In genomic region chr4:70489792-70490191, GRCm38 (mm10) we compare ENCODE assay signal across 11 mouse cellular contexts.
"Had no signal": no experiment of that assay in that cellular context is flagged by ENCODE, and none has a peak within 500 bp of the region (broad histone marks: within the 10 kb centered on the region; RNA-seq: fewer than 3 reads in every experiment).

No protein-coding gene starts in this region.

- H3K27me3 ChIP-seq: liver, embryonic 15.5 days; midbrain, embryonic 13.5 days; stomach, embryonic 15.5 days had no signal

- H3K9ac ChIP-seq: hindbrain, embryonic 14.5 days; liver, embryonic 15.5 days; midbrain, embryonic 13.5 days; stomach, embryonic 15.5 days had no signal

- H3K27ac ChIP-seq: hindbrain, embryonic 14.5 days; liver, embryonic 15.5 days; midbrain, embryonic 13.5 days; stomach, embryonic 15.5 days had no signal

- H3K4me2 ChIP-seq: hindbrain, embryonic 14.5 days; liver, embryonic 15.5 days; midbrain, embryonic 13.5 days; stomach, embryonic 15.5 days had no signal

- DNase-seq: layer of hippocampus, adult 9-11 months; lung, adult 2 months; lung, postnatal 36 days; right cerebral cortex, postnatal 14 days; thymus, adult 2 months; thymus, postnatal 25 days had no signal

- H3K9me3 ChIP-seq: liver, embryonic 15.5 days; midbrain, embryonic 13.5 days; stomach, embryonic 15.5 days had no signal

- ATAC-seq: lung, postnatal 0 days; midbrain, embryonic 13.5 days had no signal

- H3K4me1 ChIP-seq: liver, embryonic 15.5 days; midbrain, embryonic 13.5 days; stomach, embryonic 15.5 days had no signal

- H3K36me3 ChIP-seq: liver, embryonic 15.5 days; midbrain, embryonic 13.5 days; stomach, embryonic 15.5 days had no signal

- H3K4me3 ChIP-seq: liver, embryonic 15.5 days; midbrain, embryonic 13.5 days; stomach, embryonic 15.5 days had no signal
